Mouse (Mus musculus) CH12.LX (cell line): ENCODE measurements around the gene Hinfp. TPM values are rescaled to one million over a fixed set of nuclear protein-coding genes. Genes with fewer than 3 reads are reported as not detected.
"Not testable (repeated sequence)": the region's sequence is repeated elsewhere in the genome, so short reads cannot be mapped to it uniquely, and the experiment has no call there.

ENCODE experiments used
- DNase-seq: peaks from one replicate; pipeline ENCODE4 v3.0.0-alpha.2; 2013; ENCODE audit errors: extremely low read depth
- H3K27ac ChIP-seq: 2 replicates; pipeline ENCODE4 v1.5.1; 2012; ENCODE audit warnings: low read depth, mild to moderate bottlenecking, control low read depth, moderate library complexity; ENCODE audit not compliant: insufficient read depth
- H3K27me3 ChIP-seq: replicated peaks from 2 replicates; pipeline ENCODE3; 2012; ENCODE audit warnings: inconsistent platforms
- H3K36me3 ChIP-seq, 2 experiments: replicated peaks in 1 of 2; 2 replicates each; pipeline versions ENCODE3 to v1.6.1; 2012; ENCODE audit warnings: inconsistent platforms in 1 of 2, low read length in 1 of 2, mild to moderate bottlenecking in 1 of 2, mixed read lengths in 1 of 2, moderate library complexity in 1 of 2; ENCODE audit not compliant: control insufficient read depth in 1 of 2, insufficient read depth in 1 of 2
- H3K4me1 ChIP-seq, 2 experiments: 2 replicates each; pipeline ENCODE4 v1.6.1; 2012; ENCODE audit warnings: inconsistent platforms in 1 of 2, moderate library complexity in 1 of 2; ENCODE audit not compliant: insufficient read depth in 2 of 2, control insufficient read depth in 1 of 2
- H3K4me2 ChIP-seq: 2 replicates; pipeline ENCODE4 v1.6.1; 2012; ENCODE audit warnings: low read depth, mild to moderate bottlenecking, control low read depth; ENCODE audit not compliant: poor library complexity, insufficient read depth, severe bottlenecking
- H3K4me3 ChIP-seq, 3 experiments: fragments of 150-350 bp in 1 of 3; sonication (generic) in 1 of 3; replicated peaks in 1 of 3; 2 replicates each; pipeline versions ENCODE3 to v1.5.1; 2011 to 2012; ENCODE audit warnings: low read depth in 2 of 3, low read length in 2 of 3, mild to moderate bottlenecking in 2 of 3, moderate library complexity in 2 of 3, control low read depth in 1 of 3, improper control_type of control experiment in 1 of 3, inconsistent platforms in 1 of 3, mixed read lengths in 1 of 3; ENCODE audit not compliant: poor library complexity in 1 of 3
- H3K79me2 ChIP-seq: replicated peaks from 2 replicates; pipeline ENCODE4 v1.6.1; 2012; ENCODE audit warnings: mild to moderate bottlenecking, moderate library complexity; ENCODE audit not compliant: control insufficient read depth, poor library complexity, insufficient read depth, severe bottlenecking; ENCODE audit errors: extremely low read depth
- H3K9ac ChIP-seq: 2 replicates; pipeline ENCODE4 v1.6.1; 2012; ENCODE audit warnings: low read depth, mild to moderate bottlenecking, control low read depth, moderate library complexity; ENCODE audit not compliant: insufficient read depth
- H3K9me3 ChIP-seq: replicated peaks from 2 replicates; pipeline ENCODE3; 2012; ENCODE audit warnings: low read length, inconsistent platforms, mixed read lengths
- CHD2 ChIP-seq: IDR thresholded peaks from 2 replicates; pipeline ENCODE4 v1.6.1; 2011; ENCODE audit warnings: low read length, improper control_type of control experiment
- E2F4 ChIP-seq: IDR thresholded peaks from 2 replicates; pipeline ENCODE4 v1.6.1; 2011; ENCODE audit warnings: low read depth, low read length, improper control_type of control experiment; ENCODE audit not compliant: insufficient replicate concordance
- ELF1 ChIP-seq: IDR thresholded peaks from 2 replicates; pipeline ENCODE4 v1.6.1; 2014; ENCODE audit warnings: low read depth, mild to moderate bottlenecking, inconsistent platforms, low read length, improper control_type of control experiment
- EP300 ChIP-seq: IDR thresholded peaks from 2 replicates; pipeline ENCODE4 v1.6.1; 2011; ENCODE audit warnings: low read length, improper control_type of control experiment
- GABPA ChIP-seq: IDR thresholded peaks from 2 replicates; pipeline ENCODE4 v1.6.1; 2012; ENCODE audit warnings: low read depth, low read length, improper control_type of control experiment, inconsistent platforms; ENCODE audit not compliant: insufficient replicate concordance
- IRF4 ChIP-seq: IDR thresholded peaks from 2 replicates; pipeline ENCODE4 v1.6.1; 2014; ENCODE audit warnings: low read depth, mild to moderate bottlenecking, inconsistent platforms, low read length, improper control_type of control experiment
- JUN ChIP-seq: IDR thresholded peaks from 2 replicates; pipeline ENCODE4 v1.6.1; 2011; ENCODE audit warnings: low read depth, mild to moderate bottlenecking, low read length, improper control_type of control experiment, moderate library complexity; ENCODE audit not compliant: insufficient read depth
- KAT2A ChIP-seq: IDR thresholded peaks from 2 replicates; pipeline ENCODE4 v1.6.1; 2012; ENCODE audit warnings: low read length, improper control_type of control experiment, inconsistent platforms; ENCODE audit not compliant: insufficient replicate concordance
- MEF2A ChIP-seq: IDR thresholded peaks from 2 replicates; pipeline ENCODE4 v1.6.1; 2014; ENCODE audit warnings: low read depth, mild to moderate bottlenecking, inconsistent platforms, low read length, improper control_type of control experiment, borderline replicate concordance
- POLR2A ChIP-seq: IDR thresholded peaks from 2 replicates; pipeline ENCODE4 v1.6.1; 2011; ENCODE audit warnings: low read depth, mild to moderate bottlenecking, improper control_type of control experiment, low read length
- POLR2AphosphoS2 ChIP-seq: IDR thresholded peaks from 2 replicates; pipeline ENCODE4 v1.6.1; 2011; ENCODE audit warnings: low read depth, low read length, improper control_type of control experiment
- SIN3A ChIP-seq: IDR thresholded peaks from 2 replicates; pipeline ENCODE4 v1.6.1; 2012; ENCODE audit warnings: low read length, improper control_type of control experiment, inconsistent platforms
- TBP ChIP-seq: conservative IDR thresholded peaks from 2 replicates; pipeline ENCODE4 v1.6.1; 2011; ENCODE audit warnings: low read depth, low read length, improper control_type of control experiment
- UBTF ChIP-seq: IDR thresholded peaks from 2 replicates; pipeline ENCODE4 v1.6.1; 2012; ENCODE audit warnings: low read depth, mild to moderate bottlenecking, inconsistent platforms, low read length, improper control_type of control experiment, moderate library complexity
- USF2 ChIP-seq: conservative IDR thresholded peaks from 2 replicates; pipeline ENCODE4 v1.6.1; 2011; ENCODE audit warnings: low read depth, low read length, improper control_type of control experiment
- ZC3H11A ChIP-seq: IDR thresholded peaks from 2 replicates; pipeline ENCODE4 v1.6.1; 2012; ENCODE audit warnings: low read depth, mild to moderate bottlenecking, inconsistent platforms, low read length, improper control_type of control experiment
- ZMIZ1 ChIP-seq: IDR thresholded peaks from 2 replicates; pipeline ENCODE4 v1.6.1; 2012; ENCODE audit warnings: low read depth, mild to moderate bottlenecking, inconsistent platforms, low read length, improper control_type of control experiment
- dilution Hi-C: fragments of 300-500 bp; cut with MboI; formaldehyde crosslinking; loops from 2 replicates; pipeline ENCODE4 v1.14.3; 2020; ENCODE audit warnings: low sequenced_read_pairs; ENCODE audit not compliant: extremely low pct_unique_long_range_greater_than_20kb, extremely low pct_ligation_motif_present
- in situ Hi-C: fragments of 300-500 bp; cut with MboI; formaldehyde crosslinking; loops from 3 replicates; pipeline ENCODE4 v1.14.3; 2019; ENCODE audit warnings: low sequenced_read_pairs, low pct_ligation_motif_present, low pct_unique_long_range_greater_than_20kb, mixed read lengths
- polyA plus RNA-seq: library from polyadenylated mRNA; unstranded; fragments of >175 nt; gene quantifications from 2 replicates; pipeline ENCODE4 v1.2.1, GENCODE M21; 2012; ENCODE audit warnings: low read depth; ENCODE audit not compliant: insufficient read length
- total RNA-seq, 2 experiments: library from RNA; depleted of rRNA; stranded (reverse); fragments of 300-350 nt in 1 of 2; fragments of >200 nt in 1 of 2; gene quantifications; 2 replicates each; pipeline ENCODE4 v1.2.3; 2012 to 2014

Hinfp gene
- total and polyA plus RNA-seq, 3 experiments = 14.0 to 18.9 (median 16.6) TPM

DNA sequence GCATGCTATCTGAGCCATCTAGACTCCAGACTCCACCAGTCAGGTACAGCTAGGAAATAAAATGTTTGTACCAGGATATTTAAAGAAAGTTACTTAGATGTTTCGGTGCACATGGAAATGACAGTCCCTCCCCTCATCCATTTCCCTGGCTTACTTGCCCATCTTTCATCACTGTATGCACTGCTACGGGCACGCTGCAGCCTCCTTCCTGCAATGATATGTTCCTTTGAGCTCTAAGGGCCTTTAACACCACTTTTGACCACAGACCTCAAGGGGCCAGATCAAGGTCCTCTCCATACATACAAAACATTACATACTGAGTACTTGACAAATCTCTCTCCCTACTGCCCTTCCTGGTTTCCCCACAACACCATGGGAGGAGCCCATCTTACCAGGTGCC is 31.5 kb upstream of the Hinfp start:
- DNase-seq = peak; percentile 43
- in situ Hi-C loops = no loop called here
- TF ChIP-seq POLR2AphosphoS2 (peak; percentile 79; the same call in 1 of the 2 replicates), JUN (no peak), MEF2A (no peak), UBTF (no peak), ELF1 (no peak), E2F4 (no peak), IRF4 (no peak), TBP (no peak), CHD2 (peak; percentile 6; the same call in 1 of the 2 replicates), ZC3H11A (no peak), GABPA (no peak), POLR2A (no peak), EP300 (no peak), SIN3A (no peak), KAT2A (no peak), ZMIZ1 (no peak), USF2 (no peak)
- TF ChIP-seq, all 38 proteins: peak for 2
- H3K27me3 ChIP-seq = no peaks in the 10 kb centered on the region
- peak overlapping the region; percentile 45 to 87 (median 56) for H3K4me3 ChIP-seq
- peaks cover 2% of the 10 kb centered on the region for H3K9me3 ChIP-seq
- H3K4me1 ChIP-seq = peaks cover 10 to 34% of the 10 kb centered on the region in 2 experiments; a peak in 2 of 4 replicates
- peaks cover 50 to 63% of the 10 kb centered on the region in 2 experiments for H3K36me3 ChIP-seq
- H3K79me2 ChIP-seq = peaks cover 31% of the 10 kb centered on the region
- peak overlapping the region; percentile 96 for H3K9ac ChIP-seq
- no peak overlapping the region for H3K27ac ChIP-seq
- peak overlapping the region; percentile 76 for H3K4me2 ChIP-seq
- dilution Hi-C loops = no loop called here

DNA sequence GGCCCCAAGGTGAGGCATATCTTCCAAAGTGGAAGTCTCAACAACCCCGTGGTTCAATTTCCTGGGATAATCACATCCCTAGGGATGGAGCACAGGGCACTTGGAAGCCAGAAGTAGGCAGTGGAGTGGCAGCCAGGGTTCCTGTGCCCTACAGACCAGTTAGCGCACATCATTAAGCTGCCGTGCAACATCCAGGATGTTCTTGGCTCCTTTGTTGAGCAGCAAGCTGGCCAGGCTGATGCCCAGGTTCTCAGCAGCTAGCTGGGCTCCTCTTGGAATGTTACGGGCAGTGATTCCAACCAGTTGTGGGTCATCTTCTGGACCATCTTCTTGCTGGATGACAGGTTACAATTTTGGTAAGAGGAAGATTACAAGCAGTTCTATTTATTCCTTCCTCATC is 31.0 kb upstream of the Hinfp start:
- H3K4me3 ChIP-seq = peak overlapping the region; percentile 56 to 87 (median 70)
- peaks cover 53 to 63% of the 10 kb centered on the region in 2 experiments for H3K36me3 ChIP-seq

More for the DNA sequence above, 31.0 kb upstream of the Hinfp start:
- peak; percentile 39 for DNase-seq
- TF ChIP-seq CHD2 = peak; percentile 34
- peak; percentile 48; the same call in 1 of the 2 replicates for TF ChIP-seq POLR2A
- 0 out of 2 replicates have a peak, but pooled peaks have one; percentile 20 for TF ChIP-seq ZMIZ1
- TF ChIP-seq POLR2AphosphoS2 = peak; percentile 36; the same call in 1 of the 2 replicates
- peak overlapping the region; percentile 76 for H3K4me2 ChIP-seq
- dilution Hi-C loops, H3K27ac ChIP-seq, H3K27me3 ChIP-seq, H3K9me3 ChIP-seq, in situ Hi-C loops: not testable (repeated sequence)
- peaks cover 31% of the 10 kb centered on the region for H3K79me2 ChIP-seq
- peaks cover 10 to 29% of the 10 kb centered on the region in 2 experiments; a peak in 2 of 4 replicates for H3K4me1 ChIP-seq
- H3K9ac ChIP-seq = peak overlapping the region; percentile 96
